Mouse (Mus musculus): ENCODE data around the gene B130006D01Rik. TPM values are rescaled to one million over a fixed set of nuclear protein-coding genes. Genes with fewer than 3 reads are reported as not detected.

B130006D01Rik gene
- polyA plus RNA-seq, 1 experiment = 0.34 TPM

DNA sequence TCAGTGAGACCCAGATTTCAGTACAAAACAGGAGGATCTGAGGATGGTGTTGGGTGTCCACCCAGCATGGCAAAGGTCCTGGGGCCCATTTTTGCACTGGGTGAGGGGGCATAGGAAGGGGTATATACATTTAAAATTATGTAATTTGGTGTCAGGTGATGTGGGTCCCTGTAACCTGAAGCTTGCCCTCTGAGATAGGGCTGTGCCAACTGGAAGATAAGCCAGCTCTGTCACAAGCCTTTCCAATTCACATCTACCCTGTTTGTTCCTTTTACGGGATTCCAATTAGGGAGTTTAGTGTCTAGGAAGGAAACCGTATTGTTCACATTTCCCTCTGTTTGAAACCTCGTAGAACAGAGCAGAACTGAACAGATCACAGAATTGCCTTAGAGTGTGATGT is 49.9 kb downstream of the B130006D01Rik start:
- no peaks in the 10 kb centered on the region for H3K27me3 ChIP-seq (ENCODE audit: control insufficient read depth, insufficient read depth, low read length)
- TF ChIP-seq POLR2A (IDR thresholded peaks at IDR 0.05; ENCODE audit: control insufficient read depth, extremely low read depth, insufficient read depth, low read length, poor library complexity) (no peak), CTCF (IDR thresholded peaks at IDR 0.05; ENCODE audit: borderline replicate concordance, control insufficient read depth, extremely low read depth, insufficient read depth, low read length, poor library complexity) (no peak)
- DNase-seq = no peak
- peaks cover 14% of the 10 kb centered on the region for H3K36me3 ChIP-seq (ENCODE audit: control insufficient read depth, insufficient read depth, low read length)
- peaks cover 7% of the 10 kb centered on the region; the same call in 1 of the 2 replicates for H3K4me1 ChIP-seq (replicated peaks; ENCODE audit: control insufficient read depth, insufficient read depth, low read length)
- no peak overlapping the region for H3K4me3 ChIP-seq (ENCODE audit: control insufficient read depth, insufficient read depth, low read length)
- 89% methylated on average over 3 of the region's 3 CpGs for WGBS
- no peak overlapping the region for H3K27ac ChIP-seq (ENCODE audit: control insufficient read depth, insufficient read depth, low read length)

Other genes with a start within 250 kb of the B130006D01Rik start
- 0.22 and 0.34 TPM in 2 replicates for gene Nxph3, start 209.0 kb upstream of the B130006D01Rik start, polyA plus RNA-seq (2012; rRNA removed)
- 6.4 and 7.0 TPM in 2 replicates for gene Ngfr, start 135.9 kb upstream of the B130006D01Rik start, polyA plus RNA-seq (2012; rRNA removed)
- gene Phb, start 56.6 kb upstream of the B130006D01Rik start, polyA plus RNA-seq (2012; rRNA removed) = 88.9 and 103 TPM in 2 replicates
- gene Zfp652, start 10.9 kb upstream of the B130006D01Rik start, polyA plus RNA-seq (2012; rRNA removed) = 34.1 and 38.6 TPM in 2 replicates
- gene Phospho1, start 100.9 kb downstream of the B130006D01Rik start, polyA plus RNA-seq (2012; rRNA removed) = 24.9 and 42.7 TPM in 2 replicates
- 28.6 and 32.5 TPM in 2 replicates for gene Gngt2, start 113.6 kb downstream of the B130006D01Rik start, polyA plus RNA-seq (2012; rRNA removed)
- gene Abi3, start 118.9 kb downstream of the B130006D01Rik start, polyA plus RNA-seq (2012; rRNA removed) = 606 and 690 TPM in 2 replicates
- gene B4galnt2, start 191.3 kb downstream of the B130006D01Rik start, polyA plus RNA-seq (2012; rRNA removed) = not detected in 2 replicates